Mouse (Mus musculus): ENCODE measurements around the gene Col18a1. TPM values are rescaled to one million over a fixed set of nuclear protein-coding genes. Genes with fewer than 3 reads are reported as not detected.

The Col18a1 gene
- polyA plus RNA-seq, 1 experiment from 2014 or later: 33.2 TPM

GRCm38 (mm10) chr10:77210666-77211065, 44.3 kb upstream of the Col18a1 start:
- Histone ChIP-seq H3K27me3 (replicated peaks; ENCODE audit: insufficient read depth, low read length) (no peaks in the 10 kb centered on the region), H3K9ac (replicated peaks; ENCODE audit: low read depth) (no peak overlapping the region), H3K36me3 (ENCODE audit: insufficient read depth, low read length) (no peaks in the 10 kb centered on the region), H3K27ac (ENCODE audit: low read length) (peak overlapping the region; percentile 61), H3K4me1 (ENCODE audit: insufficient read depth, low read depth, low read length) (peaks cover 20% of the 10 kb centered on the region; the same call in 1 of the 2 replicates), H3K9me3 (ENCODE audit: low read length) (no peaks in the 10 kb centered on the region), H3K4me2 (replicated peaks; ENCODE audit: low read depth, low read length) (no peak overlapping the region), H3K4me3 (ENCODE audit: low read depth, low read length) (no peak overlapping the region)
- TF ChIP-seq EP300 (IDR thresholded peaks at IDR 0.05) (no peak), CTCF (IDR thresholded peaks at IDR 0.05) (no peak)
- no peak for DNase-seq (ENCODE audit: low spot score)
- no peak for ATAC-seq
- WGBS: 92% methylated on average over 3 of the region's 3 CpGs

GRCm38 (mm10) chr10:77209261-77209660, 42.9 kb upstream of the Col18a1 start:
- no peak overlapping the region for H3K4me2 ChIP-seq (replicated peaks; ENCODE audit: low read depth, low read length)
- H3K36me3 ChIP-seq (ENCODE audit: insufficient read depth, low read length): no peaks in the 10 kb centered on the region
- ATAC-seq (no peak), DNase-seq (ENCODE audit: low spot score) (no peak)
- no peak overlapping the region for H3K4me3 ChIP-seq (ENCODE audit: low read depth, low read length)
- 75% methylated on average over 5 of the region's 5 CpGs for WGBS
- H3K9me3 ChIP-seq (ENCODE audit: low read length): no peaks in the 10 kb centered on the region
- peaks cover 12% of the 10 kb centered on the region; the same call in 1 of the 2 replicates for H3K4me1 ChIP-seq (ENCODE audit: insufficient read depth, low read depth, low read length)
- TF ChIP-seq EP300 (IDR thresholded peaks at IDR 0.05) (no peak), CTCF (IDR thresholded peaks at IDR 0.05) (no peak)
- no peak overlapping the region for H3K9ac ChIP-seq (replicated peaks; ENCODE audit: low read depth)
- H3K27ac ChIP-seq (ENCODE audit: low read length): no peak overlapping the region
- H3K27me3 ChIP-seq (replicated peaks; ENCODE audit: insufficient read depth, low read length): no peaks in the 10 kb centered on the region

- H3K36me3 ChIP-seq (ENCODE audit: insufficient read depth, low read length): no peaks in the 10 kb centered on the region
- peak; percentile 79 for ATAC-seq
- no peaks in the 10 kb centered on the region for H3K27me3 ChIP-seq (replicated peaks; ENCODE audit: insufficient read depth, low read length)
- peak overlapping the region; percentile 48 for H3K27ac ChIP-seq (ENCODE audit: low read length)
- TF ChIP-seq EP300 (IDR thresholded peaks at IDR 0.05) (peak; percentile 75), CTCF (IDR thresholded peaks at IDR 0.05) (no peak)
- no peak overlapping the region for H3K4me3 ChIP-seq (ENCODE audit: low read depth, low read length)
- H3K4me1 ChIP-seq (ENCODE audit: insufficient read depth, low read depth, low read length): peaks cover 8% of the 10 kb centered on the region; the same call in 1 of the 2 replicates
- 21% methylated on average over 3 of the region's 3 CpGs for WGBS
- no peaks in the 10 kb centered on the region for H3K9me3 ChIP-seq (ENCODE audit: low read length)
- H3K9ac ChIP-seq (replicated peaks; ENCODE audit: low read depth): no peak overlapping the region
- DNase-seq (ENCODE audit: low spot score): peak; percentile 96
- H3K4me2 ChIP-seq (replicated peaks; ENCODE audit: low read depth, low read length): no peak overlapping the region
These were observed 40.3 kb upstream of the Col18a1 start for GRCm38 (mm10) chr10:77206565-77207079.

- no peaks in the 10 kb centered on the region for H3K27me3 ChIP-seq (replicated peaks; ENCODE audit: insufficient read depth, low read length)
- no peak overlapping the region for H3K4me2 ChIP-seq (replicated peaks; ENCODE audit: low read depth, low read length)
- H3K36me3 ChIP-seq (ENCODE audit: insufficient read depth, low read length): no peaks in the 10 kb centered on the region
- ATAC-seq (no peak), DNase-seq (ENCODE audit: low spot score) (no peak)
- H3K4me3 ChIP-seq (ENCODE audit: low read depth, low read length): no peak overlapping the region
- no peaks in the 10 kb centered on the region for H3K9me3 ChIP-seq (ENCODE audit: low read length)
- H3K27ac ChIP-seq (ENCODE audit: low read length): no peak overlapping the region
- no peak overlapping the region for H3K9ac ChIP-seq (replicated peaks; ENCODE audit: low read depth)
- peaks cover 8% of the 10 kb centered on the region; the same call in 1 of the 2 replicates for H3K4me1 ChIP-seq (ENCODE audit: insufficient read depth, low read depth, low read length)
- 89% methylated on average over 2 of the region's 2 CpGs for WGBS
- TF ChIP-seq EP300 (IDR thresholded peaks at IDR 0.05): no peak
- TF ChIP-seq CTCF (IDR thresholded peaks at IDR 0.05): no peak
These were observed 39.8 kb upstream of the Col18a1 start for GRCm38 (mm10) chr10:77206134-77206533.

- Histone ChIP-seq H3K4me3 (ENCODE audit: low read depth, low read length) (no peak overlapping the region), H3K27ac (ENCODE audit: low read length) (no peak overlapping the region), H3K36me3 (ENCODE audit: insufficient read depth, low read length) (no peaks in the 10 kb centered on the region), H3K4me1 (ENCODE audit: insufficient read depth, low read depth, low read length) (peaks cover 8% of the 10 kb centered on the region; the same call in 1 of the 2 replicates), H3K4me2 (replicated peaks; ENCODE audit: low read depth, low read length) (no peak overlapping the region), H3K9me3 (ENCODE audit: low read length) (no peaks in the 10 kb centered on the region), H3K27me3 (replicated peaks; ENCODE audit: insufficient read depth, low read length) (no peaks in the 10 kb centered on the region), H3K9ac (replicated peaks; ENCODE audit: low read depth) (no peak overlapping the region)
- WGBS: 48% methylated on average over 4 of the region's 4 CpGs
- ATAC-seq (no peak), DNase-seq (ENCODE audit: low spot score) (no peak)
- TF ChIP-seq EP300 (IDR thresholded peaks at IDR 0.05) (no peak), CTCF (IDR thresholded peaks at IDR 0.05) (no peak)
These were observed 37.6 kb upstream of the Col18a1 start for GRCm38 (mm10) chr10:77203960-77204359.

GRCm38 (mm10) chr10:77201919-77202318, 35.6 kb upstream of the Col18a1 start:
- H3K9me3 ChIP-seq (ENCODE audit: low read length): no peaks in the 10 kb centered on the region
- no peaks in the 10 kb centered on the region for H3K27me3 ChIP-seq (replicated peaks; ENCODE audit: insufficient read depth, low read length)
- no peak overlapping the region for H3K27ac ChIP-seq (ENCODE audit: low read length)
- WGBS: 70% methylated on average over 5 of the region's 5 CpGs
- H3K36me3 ChIP-seq (ENCODE audit: insufficient read depth, low read length): no peaks in the 10 kb centered on the region
- H3K9ac ChIP-seq (replicated peaks; ENCODE audit: low read depth): no peak overlapping the region
- ATAC-seq (peak; percentile 32; the same call in 1 of the 2 replicates), DNase-seq (ENCODE audit: low spot score) (peak; percentile 62)
- no peak overlapping the region for H3K4me2 ChIP-seq (replicated peaks; ENCODE audit: low read depth, low read length)
- no peak overlapping the region for H3K4me3 ChIP-seq (ENCODE audit: low read depth, low read length)
- H3K4me1 ChIP-seq (ENCODE audit: insufficient read depth, low read depth, low read length): peaks cover 6% of the 10 kb centered on the region; the same call in 1 of the 2 replicates
- no peak for TF ChIP-seq CTCF (IDR thresholded peaks at IDR 0.05)
- no peak for TF ChIP-seq EP300 (IDR thresholded peaks at IDR 0.05)

Data from lung, postnatal 0 days (tissue).